Mouse (Mus musculus) thymus, adult 2 months (tissue): ENCODE measurements around the gene Gart.

Experiments
- CTCF ChIP-seq: fragments of 200-500 bp; IDR thresholded peaks from 2 replicates; pipeline ENCODE4 v1.5.1; 2012; ENCODE audit warnings: mild to moderate bottlenecking, control low read depth, low read length, moderate library complexity, borderline replicate concordance; ENCODE audit not compliant: control insufficient read depth, poor library complexity, insufficient read depth; ENCODE audit errors: extremely low read depth
- POLR2A ChIP-seq: fragments of 200-500 bp; IDR thresholded peaks from 2 replicates; pipeline ENCODE4 v1.6.1; 2012; ENCODE audit warnings: mild to moderate bottlenecking, low read length, control low read depth, moderate library complexity; ENCODE audit not compliant: control insufficient read depth, poor library complexity, insufficient read depth; ENCODE audit errors: extremely low read depth

DNA sequence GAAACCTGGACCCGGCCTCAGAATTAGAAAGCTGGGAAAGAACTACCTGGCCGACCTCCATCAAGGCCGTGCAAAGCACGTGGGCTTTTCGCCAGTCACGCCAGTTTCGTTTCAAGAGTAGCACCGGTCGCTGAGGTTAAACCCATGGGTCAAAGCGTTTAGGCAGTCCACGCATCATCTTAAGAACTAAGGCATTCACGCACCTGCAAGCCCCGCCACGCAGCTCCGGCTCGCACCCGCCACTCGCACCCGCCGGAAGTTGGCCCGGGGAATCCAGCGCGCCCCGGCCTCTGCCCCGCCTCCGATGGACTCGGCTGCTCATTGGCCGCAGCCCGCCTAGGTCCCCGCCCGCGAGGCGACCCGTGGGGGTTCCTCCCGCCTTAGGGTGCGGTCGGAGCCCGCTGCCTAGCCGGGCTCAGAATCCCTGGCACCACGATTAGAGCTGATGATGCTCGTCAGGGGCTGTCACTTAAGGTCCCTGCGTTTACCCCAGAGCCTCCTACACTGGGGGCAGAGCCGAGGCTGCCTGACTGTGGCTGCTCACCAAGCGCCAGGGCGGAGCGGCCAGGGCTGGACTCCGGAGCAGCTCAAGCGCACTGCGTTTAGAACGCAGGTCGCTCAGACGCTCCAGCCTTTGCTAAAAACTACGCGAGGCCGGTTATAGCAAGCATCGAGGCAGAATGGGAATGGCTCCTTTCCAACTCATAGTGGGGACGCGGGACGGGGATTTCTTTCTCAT lies at the start of gene Gart:
- TF ChIP-seq CTCF, result peak; percentile 61; the same call in 1 of the 2 replicates
- peak; percentile 99 for TF ChIP-seq POLR2A
